Mouse (Mus musculus) monocyte, adult 5-6 weeks (primary cell): Measurements from ENCODE around the gene Kdm4a. TPM values are rescaled to one million over a fixed set of nuclear protein-coding genes. Genes with fewer than 3 reads are reported as not detected.

Experiments used
- ATAC-seq: fragments of 153-309, 156-312 bp; replicated peaks from 2 replicates; pipeline ENCODE4 v1.8.0; 2017; ENCODE audit warnings: mild to moderate bottlenecking; ENCODE audit not compliant: low TSS enrichment, insufficient number of reproducible peaks, severe bottlenecking, poor library complexity, low FRiP score
- total RNA-seq: library from RNA; stranded (forward); fragments of 200-1000, 200-491, 200-594 nt; gene quantifications from 3 replicates; pipeline ENCODE4 v1.2.3, GENCODE M21; 2017

Gene Kdm4a
- total RNA-seq, 1 experiment from 2014 or later: 59.4 TPM

DNA sequence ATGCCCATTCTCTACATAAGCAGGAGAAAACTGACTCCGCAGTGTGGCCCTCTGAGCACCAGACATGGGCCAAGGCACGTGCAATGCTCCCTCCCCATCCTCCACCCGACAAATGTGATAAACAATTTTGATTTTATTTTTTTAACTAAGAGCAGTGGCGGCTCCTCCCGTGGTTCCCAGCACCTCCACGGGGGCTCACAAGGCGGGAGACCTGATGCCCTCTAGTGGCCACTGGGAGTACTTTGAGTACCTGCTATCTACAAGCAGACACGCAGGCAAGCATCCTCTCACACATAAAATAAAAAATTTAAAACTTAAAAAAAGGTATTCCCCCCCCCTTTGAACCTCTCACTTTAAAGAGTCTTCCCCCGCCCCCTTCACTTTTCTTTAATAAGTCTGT is 8.8 kb downstream of the Kdm4a start:
- no peak for ATAC-seq

DNA sequence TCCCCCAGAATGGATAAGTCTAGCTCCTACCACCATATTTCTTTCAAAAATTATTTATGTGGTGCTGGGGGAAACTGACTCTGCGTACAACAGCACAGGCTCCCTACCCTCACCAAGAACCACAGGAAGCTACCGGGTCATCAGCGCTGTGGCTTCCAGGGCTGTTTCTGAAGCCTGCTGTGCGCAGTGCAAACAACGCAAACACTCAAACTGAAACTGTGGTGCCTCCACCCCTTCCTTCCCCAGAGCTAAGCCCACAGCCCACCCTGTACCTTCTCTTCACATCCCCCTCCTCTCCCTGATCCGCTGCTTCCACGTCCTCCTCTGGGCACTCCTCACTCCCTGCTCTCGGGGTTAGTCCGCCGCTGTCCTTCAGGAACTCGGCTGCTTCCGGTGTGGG is 17.7 kb downstream of the Kdm4a start:
- ATAC-seq: no peak

- no peak for ATAC-seq
These were observed 22.2 kb downstream of the Kdm4a start for GRCm38 (mm10) chr4:118157666-118158065.

GRCm38 (mm10) chr4:118156559-118156958 is 23.3 kb downstream of the Kdm4a start:
- no peak for ATAC-seq

DNA sequence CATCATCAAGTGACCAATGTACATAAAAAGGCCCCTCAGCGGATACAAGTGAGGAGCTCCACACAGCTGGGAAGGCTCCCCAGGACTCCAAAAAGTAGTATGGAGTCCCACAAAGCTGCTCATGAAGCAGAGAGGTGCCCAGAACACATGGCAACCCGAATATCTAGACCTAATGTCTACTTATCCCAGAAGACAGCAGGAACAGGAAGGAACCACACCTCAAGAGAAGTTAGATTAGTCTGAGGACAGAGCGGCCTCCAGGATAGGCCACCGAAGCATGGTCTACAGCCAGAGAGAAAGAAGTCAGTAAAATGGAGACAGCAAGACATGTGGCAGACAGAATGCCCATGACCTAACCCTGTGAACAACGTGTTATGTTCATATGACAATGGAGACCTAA is 25.0 kb downstream of the Kdm4a start:
- no peak for ATAC-seq

DNA sequence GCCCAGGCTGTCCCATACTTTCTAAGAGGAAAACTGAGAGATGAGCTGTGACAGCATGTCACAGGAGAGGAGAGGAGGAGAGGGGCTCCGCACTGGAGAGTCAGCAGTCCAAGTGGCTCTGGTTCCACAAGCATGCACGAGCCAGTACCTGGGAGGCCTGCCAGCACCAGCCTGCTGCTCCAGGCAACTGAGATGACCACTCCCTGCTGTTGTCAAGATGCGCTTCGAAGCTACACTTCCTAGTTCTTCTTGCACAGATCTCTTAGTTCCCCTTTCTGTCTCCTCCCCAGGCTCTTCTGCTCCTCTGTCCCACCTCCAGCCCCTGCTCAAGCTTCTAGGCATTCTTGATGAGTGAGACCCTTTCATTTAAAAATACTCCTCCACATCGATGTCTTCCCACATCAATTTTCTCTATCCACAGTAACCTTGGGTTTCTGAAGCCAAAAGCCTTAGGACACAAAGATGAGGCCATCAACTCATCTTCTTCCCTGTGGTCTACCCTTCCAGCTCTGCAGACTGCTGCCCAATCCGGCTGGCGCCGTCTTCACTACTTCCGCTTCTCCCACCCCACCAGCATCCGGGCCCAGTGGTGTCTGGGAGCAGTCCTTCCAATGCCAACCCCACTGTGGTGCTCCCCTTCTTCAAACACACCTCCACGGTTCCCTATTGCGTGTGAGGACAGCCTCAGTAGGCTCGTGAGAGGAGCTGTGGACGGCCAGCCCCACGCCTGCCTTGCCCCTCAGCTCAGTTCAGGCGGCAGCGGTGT is 27.6 kb downstream of the Kdm4a start:
- ATAC-seq: peak; percentile 85

DNA sequence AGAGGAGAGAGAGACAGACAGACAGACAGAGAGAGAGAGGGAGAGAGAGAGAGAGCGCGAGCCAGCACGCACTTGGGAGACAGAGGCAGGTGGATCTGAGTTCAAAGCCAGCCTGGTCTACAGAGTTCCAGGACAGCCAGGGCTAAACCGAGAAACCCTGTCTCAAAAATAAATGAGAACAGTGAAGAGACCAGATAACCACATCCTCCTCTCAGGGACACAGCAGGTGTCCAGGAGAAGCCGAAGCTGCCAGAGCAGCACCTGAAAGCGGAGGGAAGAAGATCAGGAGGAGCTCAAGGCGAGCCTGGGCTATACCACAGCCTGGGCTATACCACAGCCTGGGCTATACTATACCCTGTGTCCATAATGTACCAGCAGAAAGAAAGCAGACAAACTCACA is 29.0 kb downstream of the Kdm4a start:
- no peak for ATAC-seq

GRCm38 (mm10) chr4:118149956-118150680 is 29.7 kb downstream of the Kdm4a start:
- ATAC-seq: no peak

- ATAC-seq: no peak
These were observed 30.7 kb downstream of the Kdm4a start for GRCm38 (mm10) chr4:118149055-118149576.

DNA sequence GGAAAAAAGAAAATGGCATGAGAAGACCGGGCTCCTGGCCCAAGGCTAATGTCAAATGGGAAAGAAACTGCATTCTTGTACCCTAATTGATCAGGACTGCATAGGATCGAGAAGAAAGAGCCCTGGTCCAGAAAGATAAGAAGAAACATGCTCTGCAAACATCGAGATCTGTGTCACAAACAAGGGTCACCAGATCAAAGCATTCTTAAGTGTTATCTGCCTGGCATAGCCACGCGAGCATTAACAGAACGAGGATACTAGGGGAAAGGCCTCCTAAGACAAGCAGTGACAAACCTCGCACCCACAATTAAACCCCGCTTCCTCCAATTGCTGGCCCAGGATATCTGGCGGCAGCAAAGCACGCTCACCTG is 31.5 kb downstream of the Kdm4a start:
- no peak for ATAC-seq

DNA sequence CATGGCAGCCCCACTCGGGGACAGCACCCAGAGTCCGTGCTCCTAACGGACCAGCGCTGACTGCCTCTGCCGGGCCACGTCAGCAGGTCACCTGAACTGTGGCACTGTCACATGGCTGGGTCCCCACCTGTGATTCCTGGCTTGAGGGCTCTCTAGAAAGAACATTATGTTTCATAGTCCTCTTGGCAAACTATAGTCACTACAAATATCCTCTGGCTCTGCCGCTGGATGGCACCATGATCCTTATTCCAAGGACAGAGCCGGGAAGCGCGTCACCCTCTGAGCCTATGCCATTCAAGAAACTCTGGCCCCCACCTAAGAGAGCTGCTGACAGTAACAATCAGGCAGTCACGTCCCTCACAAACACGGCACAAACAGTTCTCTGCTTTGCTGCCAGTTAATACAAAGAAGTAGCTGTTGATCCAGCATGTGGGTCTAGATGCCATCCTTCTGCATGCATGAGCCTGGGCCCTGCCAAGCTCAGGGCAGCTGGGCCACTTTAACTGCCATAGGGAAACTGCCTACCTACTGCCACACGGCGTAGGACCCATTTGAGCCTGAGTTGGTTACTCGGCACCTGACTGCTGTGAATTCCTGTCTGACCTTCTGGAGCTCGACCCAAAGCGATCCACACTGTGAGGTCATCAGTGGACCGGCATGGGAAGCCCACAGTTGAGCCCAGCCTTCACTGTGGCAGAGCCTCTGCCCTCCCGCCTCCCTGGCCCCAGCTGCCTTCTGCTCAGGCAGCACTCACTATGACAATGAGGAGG is 32.1 kb downstream of the Kdm4a start:
- no peak for ATAC-seq

- no peak for ATAC-seq
These were observed 32.8 kb downstream of the Kdm4a start for GRCm38 (mm10) chr4:118147090-118147489.

- peak; percentile 95 for ATAC-seq
These were observed 35.5 kb downstream of the Kdm4a start for GRCm38 (mm10) chr4:118144324-118144723.

DNA sequence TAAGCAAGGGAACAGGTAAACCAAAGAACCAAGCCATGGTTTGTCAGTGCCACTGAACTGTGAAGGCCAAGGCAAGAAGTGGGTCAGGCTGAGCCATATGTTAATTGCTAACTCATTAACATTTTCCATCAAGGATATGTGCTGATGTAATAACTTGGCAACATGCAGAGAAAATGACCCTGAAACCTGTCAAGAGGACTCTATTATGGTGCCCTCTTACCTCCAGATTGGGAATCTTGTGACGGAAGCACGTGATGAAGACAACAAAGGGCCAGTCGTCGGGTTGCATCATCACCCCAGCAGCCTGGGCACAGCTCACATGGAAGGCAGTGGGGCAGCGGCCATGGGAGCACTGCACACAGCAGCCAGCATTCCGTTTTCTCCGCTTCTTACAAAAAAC is 36.2 kb downstream of the Kdm4a start:
- ATAC-seq: no peak

- ATAC-seq: no peak
These were observed 38.3 kb downstream of the Kdm4a start for GRCm38 (mm10) chr4:118141511-118141910.

- ATAC-seq: no peak
These were observed 41.0 kb downstream of the Kdm4a start for GRCm38 (mm10) chr4:118138891-118139290.

DNA sequence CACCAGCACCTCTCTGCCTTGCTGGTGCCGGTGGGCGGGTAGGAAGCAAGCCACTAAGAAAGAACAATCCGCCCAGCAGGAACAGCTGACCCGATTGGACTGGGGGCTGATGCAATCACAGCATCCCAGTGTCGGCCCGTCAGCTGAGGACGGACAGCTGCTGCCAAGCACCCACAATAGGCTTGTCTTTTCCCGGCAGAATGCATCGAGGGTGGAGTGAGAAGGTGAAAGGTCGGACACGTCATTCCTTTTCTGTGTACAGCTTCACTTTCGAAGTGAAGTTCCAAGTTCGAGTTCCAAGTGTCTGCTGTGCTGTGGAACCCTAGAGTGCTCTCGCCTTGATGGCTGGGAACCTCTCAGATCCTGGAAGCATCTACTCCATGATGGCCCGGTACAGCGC is 42.0 kb downstream of the Kdm4a start:
- ATAC-seq: no peak

GRCm38 (mm10) chr4:118137311-118137710 is 42.5 kb downstream of the Kdm4a start:
- ATAC-seq: no peak

DNA sequence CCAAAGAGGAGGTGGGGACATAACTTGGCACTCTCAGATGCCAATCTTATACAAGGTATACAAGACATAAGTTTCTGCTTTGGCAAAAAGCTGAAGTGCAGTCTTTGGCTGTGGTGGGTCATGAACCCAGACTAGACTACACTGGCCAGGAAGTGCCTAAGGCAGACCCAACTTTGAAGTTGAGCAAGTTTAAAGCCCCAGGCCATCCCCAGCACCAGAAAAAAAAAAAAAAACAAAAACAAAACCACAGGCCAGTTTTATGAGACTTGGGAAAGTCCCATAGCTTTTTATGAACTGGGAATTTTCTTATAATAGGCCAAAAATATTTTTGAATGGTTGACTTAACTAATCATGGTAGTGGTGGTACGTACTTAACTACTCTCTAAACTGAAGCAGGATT is 44.4 kb downstream of the Kdm4a start:
- ATAC-seq: no peak
